Mouse (Mus musculus) CD4-positive, CD25-positive, alpha-beta regulatory T cell, adult 4 months (primary cell): ENCODE data around the gene Rhag. TPM values are rescaled to one million over a fixed set of nuclear protein-coding genes. Genes with fewer than 3 reads are reported as not detected.
A peak's percentile ranks its signal among the peaks of the same experiment; 100 is the strongest.

Experiments used
- ATAC-seq: one replicate; pipeline ENCODE4 v1.8.0; 2017
- polyA plus RNA-seq, 2 experiments: library from polyadenylated mRNA; unstranded; fragments of 100-300 nt; shearing (Covaris generic); gene quantifications; one replicate each; pipeline ENCODE4 v1.2.1; 2017

Rhag gene
- polyA plus RNA-seq = not detected

GRCm38 (mm10) chr17:40810934-40811333 lies at the start of gene Rhag:
Gene Rhag (plus strand): TSS chr17:40811126.
- ATAC-seq = no peak

DNA sequence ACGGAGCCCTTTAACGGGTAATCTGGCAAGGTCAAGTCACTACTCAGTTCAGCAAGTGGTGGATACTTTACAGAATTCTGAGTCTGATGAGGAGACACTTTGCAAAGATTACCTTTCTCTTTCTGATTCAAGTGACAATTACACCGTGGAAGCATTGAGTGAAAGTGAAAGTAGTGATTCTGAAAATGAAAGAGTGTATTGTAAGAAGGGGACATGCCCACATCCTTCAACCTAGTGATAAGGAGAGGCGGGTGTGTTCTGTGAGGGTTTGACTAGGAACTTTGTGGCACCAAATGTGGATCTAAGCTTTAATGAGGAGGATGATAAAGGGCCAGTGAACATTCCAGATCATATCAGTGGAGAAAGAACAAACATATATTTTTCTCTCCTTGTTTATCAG lies 47.3 kb upstream of the Rhag start:
- ATAC-seq = peak; percentile 88

DNA sequence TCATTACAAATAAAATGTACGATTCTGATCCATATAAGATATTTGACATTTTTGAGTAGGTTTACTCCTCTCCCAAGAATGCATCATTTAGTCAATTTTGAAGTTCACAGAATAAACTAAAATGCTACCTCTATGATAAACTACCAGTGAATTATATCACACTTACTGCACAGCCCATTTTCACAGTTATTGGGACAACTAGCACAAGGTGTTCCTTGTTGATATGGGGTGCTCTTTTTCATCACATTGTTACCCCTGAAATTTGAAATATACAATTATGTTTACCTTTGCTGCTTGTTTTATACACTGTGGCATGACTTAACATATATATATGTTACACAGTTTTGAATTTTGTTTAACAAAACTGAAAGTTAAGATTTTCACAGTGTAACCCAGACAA lies 43.8 kb upstream of the Rhag start:
- ATAC-seq = no peak

DNA sequence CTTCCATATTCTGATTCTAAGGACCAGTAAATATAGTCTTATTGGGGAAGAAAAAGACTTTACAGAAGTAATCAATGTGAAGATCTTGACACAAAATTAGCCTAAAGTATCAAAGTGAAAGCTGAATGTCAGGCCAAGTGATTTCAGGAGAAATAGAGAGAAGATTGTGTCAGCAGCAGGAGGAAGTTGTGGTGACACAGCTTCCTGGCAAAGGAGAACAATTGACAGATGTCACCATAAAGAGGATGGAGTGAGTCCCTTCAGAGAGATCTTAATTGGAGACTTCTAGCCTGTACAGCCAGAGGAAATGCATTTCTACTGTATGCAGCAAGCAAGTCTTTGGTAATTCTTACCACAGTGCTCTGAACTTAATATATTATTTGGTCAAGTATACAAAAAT lies 21.0 kb upstream of the Rhag start:
- peak; percentile 43 for ATAC-seq

- peak; percentile 64 for ATAC-seq
These were observed 16.7 kb upstream of the Rhag start for GRCm38 (mm10) chr17:40793921-40794854.

DNA sequence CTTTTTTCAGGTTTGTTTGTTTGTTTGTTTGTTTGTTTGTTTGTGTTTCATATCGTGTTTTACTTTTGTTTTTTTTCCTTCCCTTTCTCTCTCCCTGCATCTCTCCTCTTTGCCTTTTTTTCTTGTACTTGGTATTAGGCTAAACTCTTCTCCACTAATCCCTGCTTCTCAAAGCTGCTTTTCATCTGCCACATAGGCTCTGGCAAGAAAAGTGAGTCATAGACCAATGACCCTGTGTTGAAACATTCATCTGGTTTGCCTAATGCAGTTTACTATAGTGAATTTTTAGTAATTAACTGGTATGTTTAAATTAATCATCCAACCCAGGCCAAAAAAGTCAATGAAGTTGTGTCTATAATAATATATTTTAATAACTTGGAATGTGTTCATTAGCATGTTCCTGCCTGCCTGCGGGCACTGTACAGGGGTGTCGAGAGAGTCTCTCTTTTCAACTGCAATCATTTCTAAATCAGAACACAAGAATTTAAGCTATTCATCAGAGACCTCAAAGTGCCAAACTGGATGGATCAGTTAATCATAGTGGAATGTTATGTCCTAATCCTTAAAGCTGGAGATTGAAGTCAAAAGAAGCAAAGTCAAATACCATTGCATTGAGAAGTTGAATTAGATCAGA lies 8.1 kb upstream of the Rhag start:
- ATAC-seq = no peak

DNA sequence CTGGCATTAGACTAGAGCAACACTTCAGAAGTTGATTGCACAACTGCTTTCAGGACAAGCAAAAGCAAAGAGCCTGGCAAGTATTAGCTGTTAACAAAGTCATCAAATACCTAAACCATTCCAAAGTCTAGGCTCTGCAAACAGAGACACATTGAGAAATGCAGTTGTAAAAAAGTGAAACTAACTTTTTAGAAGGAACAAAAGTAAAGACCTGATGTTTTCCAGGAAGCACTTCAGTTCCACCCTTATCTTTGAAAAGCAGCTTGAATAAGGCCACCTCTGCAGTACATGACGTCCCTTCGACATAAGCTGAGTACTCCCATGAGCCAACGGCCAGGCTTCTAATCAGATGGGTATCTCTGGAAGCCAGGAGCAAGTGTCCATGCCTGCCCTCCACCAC lies 4.4 kb upstream of the Rhag start:
- no peak for ATAC-seq

- ATAC-seq = no peak
These were observed 3.9 kb upstream of the Rhag start, which contains the start of gene Crisp2 for GRCm38 (mm10) chr17:40806953-40807572. Gene Crisp2 (minus strand): TSS chr17:40807003.

GRCm38 (mm10) chr17:40808071-40808470 lies 2.9 kb upstream of the Rhag start:
- no peak for ATAC-seq

- no peak for ATAC-seq
These were observed 634 bp downstream of the Rhag start for GRCm38 (mm10) chr17:40811560-40811959.

GRCm38 (mm10) chr17:40812259-40812658 lies 1.3 kb downstream of the Rhag start:
- no peak for ATAC-seq

DNA sequence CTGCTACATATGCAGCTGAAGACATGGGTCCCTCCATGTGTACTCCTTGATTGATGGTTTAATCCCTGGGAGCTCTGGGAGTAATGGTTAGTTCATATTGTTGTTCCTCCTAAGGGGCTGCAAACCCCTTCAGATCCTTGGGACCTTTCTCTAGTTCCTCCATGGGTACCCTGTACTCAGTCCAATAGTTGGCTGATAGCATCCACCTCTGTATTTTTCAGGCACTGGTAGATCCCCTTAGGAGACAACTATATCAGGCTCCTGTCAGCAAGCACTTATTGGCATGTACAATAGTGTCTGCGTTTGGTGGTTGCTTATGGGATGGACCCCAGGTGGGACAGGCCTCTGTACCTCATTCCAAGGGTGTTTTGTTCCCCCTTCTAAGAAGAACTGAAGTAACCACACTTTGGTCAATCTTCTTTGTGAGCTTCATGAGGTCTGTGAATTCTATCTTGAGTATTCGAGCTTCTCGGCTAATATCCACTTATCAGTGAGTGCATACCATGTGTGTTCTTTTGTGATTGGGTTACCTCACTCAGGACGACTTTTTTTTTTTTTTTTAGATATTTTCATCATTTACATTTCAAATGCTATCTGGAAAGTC lies 6.5 kb downstream of the Rhag start:
- ATAC-seq = no peak

DNA sequence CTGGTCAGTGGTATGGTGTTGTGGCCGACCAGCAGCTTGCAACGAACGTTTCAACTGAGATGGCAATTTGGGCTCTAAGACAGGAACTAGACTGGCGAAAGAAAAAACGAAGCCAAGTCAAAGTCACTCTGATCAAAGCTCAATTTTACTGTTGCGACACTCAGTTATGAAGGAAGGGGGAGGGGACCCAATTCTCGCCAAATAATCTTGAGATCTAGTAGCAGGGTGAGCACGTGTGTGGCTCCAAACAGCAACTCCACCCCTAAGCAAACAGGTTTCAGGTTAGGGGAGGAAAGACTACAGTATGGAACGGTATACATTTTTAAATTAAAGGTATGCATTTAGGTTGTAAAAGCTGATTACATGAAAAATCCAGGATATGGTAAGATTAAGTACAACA lies 10.6 kb downstream of the Rhag start:
- no peak for ATAC-seq

DNA sequence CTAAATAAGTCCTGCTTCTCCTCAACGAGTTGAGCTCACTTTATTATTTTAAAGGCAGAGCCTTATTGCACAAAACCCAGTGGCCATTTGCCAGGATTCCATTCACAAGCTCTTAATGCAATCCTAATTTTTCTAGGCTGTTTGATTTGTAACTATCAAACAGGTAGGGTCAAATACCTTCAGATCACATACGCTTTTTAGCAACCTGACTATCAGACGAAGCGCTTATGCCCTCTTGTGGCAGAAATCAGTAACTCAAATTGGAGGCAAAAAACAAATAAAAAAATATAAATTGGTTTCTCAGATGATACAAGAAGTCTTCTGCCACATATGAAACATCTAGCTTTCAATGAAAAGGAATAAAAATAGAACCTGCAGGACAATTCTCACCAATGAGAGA lies 12.9 kb downstream of the Rhag start:
- no peak for ATAC-seq

- ATAC-seq = no peak
These were observed 13.6 kb downstream of the Rhag start for GRCm38 (mm10) chr17:40824549-40824948.

- ATAC-seq = no peak
These were observed 20.9 kb downstream of the Rhag start for GRCm38 (mm10) chr17:40831870-40832269.

DNA sequence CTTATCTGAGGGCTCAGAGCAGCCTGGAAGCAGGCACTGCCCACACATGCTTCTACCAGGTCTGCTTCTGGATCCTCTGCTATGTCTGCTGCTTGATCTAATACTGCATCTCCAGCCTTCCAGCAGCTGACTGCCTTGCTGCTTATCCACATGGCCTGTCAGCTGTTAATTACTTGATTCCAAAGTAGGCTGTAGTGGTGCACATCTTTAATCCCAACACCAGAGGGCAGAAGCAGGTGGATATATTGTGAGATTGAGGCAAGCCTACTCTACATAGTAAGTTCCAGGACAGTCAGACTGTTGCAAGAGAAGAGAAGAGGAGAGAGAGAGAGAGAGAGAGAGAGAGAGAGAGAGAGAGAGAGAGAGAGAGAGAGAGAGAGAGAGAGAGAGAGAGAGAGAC lies 26.4 kb downstream of the Rhag start:
- ATAC-seq = no peak

DNA sequence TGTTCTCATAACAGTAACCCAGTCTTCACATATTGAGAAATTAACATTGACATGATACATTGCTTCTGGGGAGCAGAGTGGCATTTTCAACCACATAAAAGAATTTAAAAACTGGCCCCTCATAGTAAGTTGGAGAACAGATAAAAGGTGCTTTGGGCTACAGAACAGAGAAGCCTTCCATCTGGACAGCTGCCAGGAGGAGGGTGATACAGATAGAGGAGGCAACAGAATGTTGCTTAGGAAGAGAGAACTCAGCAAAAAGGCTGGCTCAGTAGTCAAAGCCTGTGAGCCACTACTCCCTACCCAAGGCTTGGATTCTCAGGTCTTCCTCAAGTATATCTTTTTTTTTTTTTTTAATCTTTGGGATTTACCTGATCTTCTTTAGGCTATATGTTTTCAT lies 44.1 kb downstream of the Rhag start:
- ATAC-seq = no peak

DNA sequence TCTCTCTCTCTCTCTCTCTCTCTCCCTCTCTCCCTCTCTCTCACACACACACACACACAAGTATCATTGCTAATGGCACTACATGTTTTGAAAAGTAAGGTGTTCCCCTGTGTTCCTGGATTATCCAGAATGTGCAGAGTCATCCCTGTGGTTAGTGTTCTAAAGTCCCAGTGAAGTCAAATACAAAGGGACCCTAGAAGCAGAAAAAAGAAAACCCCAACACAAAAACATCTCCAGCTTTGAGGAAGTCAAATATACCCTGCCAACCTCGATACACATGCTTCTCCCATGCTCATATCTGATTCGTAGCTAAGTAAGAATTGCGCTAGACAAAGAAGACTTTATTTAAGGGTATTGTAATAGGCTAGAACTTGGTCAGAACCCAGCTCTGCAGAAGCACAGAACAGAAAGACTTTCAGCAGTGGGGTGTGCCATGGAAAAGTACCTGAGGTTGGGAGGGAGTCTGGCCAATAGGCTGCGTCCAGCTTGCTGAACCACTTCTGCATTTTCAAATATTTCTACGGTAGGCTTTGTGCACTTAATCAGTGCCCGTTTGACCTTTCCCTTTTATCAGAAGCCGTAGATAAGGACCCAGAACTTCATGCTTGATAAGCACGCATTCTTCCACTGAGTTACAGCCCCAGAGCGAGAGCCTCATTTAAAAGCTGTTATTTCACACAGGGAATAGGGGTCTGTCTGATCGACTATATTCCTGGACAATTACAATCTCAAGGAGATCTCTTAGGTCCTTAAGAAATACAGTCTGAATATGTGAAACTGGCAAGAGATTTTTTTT lies 58.2 kb downstream of the Rhag start:
- ATAC-seq = no peak

DNA sequence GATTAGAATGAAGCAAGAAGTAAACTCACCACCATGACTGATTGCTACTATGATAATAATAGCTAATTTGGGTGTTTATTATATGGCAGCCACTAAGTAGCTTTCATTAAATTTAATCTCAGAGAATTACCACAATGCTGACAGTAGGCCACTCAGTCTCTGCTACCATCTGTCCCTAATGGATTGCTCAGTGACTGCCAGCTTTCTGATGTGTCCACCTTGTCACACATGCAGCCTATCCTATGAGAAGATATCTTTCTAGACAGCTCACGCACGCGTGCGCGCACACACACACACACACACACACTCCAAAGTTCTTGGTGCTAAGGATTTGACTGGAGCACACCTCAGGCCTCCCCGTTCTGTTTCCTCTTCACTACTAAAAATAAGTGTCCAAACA lies 61.7 kb downstream of the Rhag start:
- ATAC-seq = no peak

DNA sequence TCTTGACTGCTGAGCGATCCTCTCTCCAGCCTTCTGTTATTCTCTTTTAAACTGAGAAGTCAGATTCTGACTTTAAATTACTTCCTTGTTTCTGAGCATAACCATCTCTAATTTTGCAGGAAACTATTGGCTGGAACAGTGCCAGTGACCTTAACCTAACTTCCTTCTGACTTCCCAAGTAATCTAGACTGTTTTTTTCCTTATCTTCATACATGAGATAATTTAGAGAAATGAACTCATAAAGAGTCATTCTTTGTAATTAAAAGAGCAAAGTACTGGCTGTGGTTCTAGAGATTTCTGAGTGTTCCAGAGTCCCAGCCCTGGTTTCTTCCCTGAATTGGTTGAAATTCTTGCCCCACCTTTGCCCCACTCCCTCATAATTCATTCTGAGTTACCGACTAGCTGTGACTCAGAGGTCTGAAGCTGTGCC lies 62.7 kb downstream of the Rhag start:
- no peak for ATAC-seq

- no peak for ATAC-seq
These were observed 63.8 kb downstream of the Rhag start for GRCm38 (mm10) chr17:40874701-40875100.
